Mouse (Mus musculus) B cell, adult 67 days (primary cell): ENCODE measurements around the gene Cfap300. TPM values are rescaled to one million over a fixed set of nuclear protein-coding genes. Genes with fewer than 3 reads are reported as not detected.

Source experiments
- total RNA-seq, 2 experiments: library from RNA; stranded (reverse); gene quantifications; 4 replicates each; pipeline ENCODE4 v1.2.4; 2023

Cfap300 gene
- total RNA-seq: not detected

DNA sequence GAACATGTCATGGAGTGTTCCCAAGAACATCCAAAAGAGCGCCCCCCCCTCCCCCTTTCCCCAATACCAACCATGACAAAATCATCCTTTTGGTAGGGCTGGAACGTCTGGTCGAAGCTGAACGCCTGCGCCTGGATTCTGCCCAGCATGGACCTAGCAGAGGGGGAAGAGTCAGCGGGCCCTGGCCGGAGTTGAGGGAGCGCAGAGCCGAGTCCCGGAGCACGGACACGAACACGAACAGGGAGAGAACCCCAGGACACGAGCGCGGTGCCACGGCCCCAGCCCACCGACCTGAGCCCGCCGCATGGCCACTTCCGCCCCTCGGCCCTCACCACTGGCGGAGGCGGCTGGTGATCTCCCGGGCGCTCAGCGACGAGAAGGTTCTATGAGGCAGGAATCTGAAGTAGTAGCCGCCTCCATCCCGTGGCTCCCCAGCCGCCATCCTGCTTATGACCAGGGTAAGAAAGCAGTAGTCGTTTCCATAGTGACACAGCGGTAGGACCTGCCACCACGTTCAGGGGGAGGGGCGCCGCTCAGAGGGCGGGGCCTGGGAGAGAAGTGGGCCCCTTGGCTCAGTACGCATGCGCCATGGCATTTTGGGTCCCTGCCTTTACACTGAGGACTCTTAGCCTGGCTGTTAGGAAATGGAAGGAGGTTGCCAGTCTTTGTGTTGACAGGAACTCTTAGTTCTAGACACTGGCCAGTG, at the start of gene Cfap300:
Gene Cfap300 (minus strand): TSS at position 486 of the 706 bp plus-strand sequence.

GRCm38 (mm10) chr9:8004370-8004991, 38.1 kb downstream of the Cfap300 start, which contains the start of gene Yap1:
TSS of gene Yap1 (minus strand) at chr9:8004596.

Other genes starting within 250 kb of the Cfap300 start
- gene Birc2, start 205.8 kb downstream of the Cfap300 start, total RNA-seq: 100 to 1,000 TPM; 112 to 122 TPM
- gene Birc3, start 169.6 kb downstream of the Cfap300 start, total RNA-seq: 100 to 1,000 TPM; 524 to 525 TPM
- gene Yap1, start 38.2 kb downstream of the Cfap300 start, total RNA-seq: not detected
- gene Cep126, start 91.5 kb upstream of the Cfap300 start, total RNA-seq: under 1 TPM in 1 of 2 experiments, not detected in 1; 0.15 TPM